In the genomic region with DNA sequence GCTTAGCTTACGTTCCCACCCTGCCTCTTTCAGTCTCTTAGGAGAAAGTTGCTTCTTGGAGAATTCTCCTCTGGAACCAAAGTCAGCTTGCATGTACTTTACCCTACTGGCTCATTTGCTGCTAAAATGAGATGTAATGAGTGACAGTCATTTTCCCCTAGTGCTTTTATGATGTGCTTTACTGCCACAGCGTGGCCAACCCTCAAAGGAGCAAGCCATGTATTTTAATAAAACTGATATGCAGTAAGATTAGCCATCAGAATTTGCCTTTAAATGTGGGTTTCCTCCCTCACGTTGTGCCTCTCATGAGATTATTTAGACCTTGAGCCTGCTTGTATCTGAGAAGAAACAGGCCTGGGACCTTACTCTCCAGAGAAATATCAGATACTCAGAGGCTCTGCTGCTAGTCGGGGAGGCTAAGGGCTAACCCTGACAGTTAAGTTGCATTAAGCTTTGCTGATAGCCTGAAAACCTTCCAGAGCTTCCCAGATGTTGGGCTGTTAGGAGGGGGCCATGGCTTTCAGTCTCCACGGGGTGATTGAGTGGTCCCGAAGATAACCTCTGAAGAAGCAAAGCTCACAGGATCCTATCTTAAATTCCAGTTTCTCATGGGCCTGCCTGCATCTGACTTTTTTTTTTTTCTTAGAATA, we compare ENCODE assay signal across 13 mouse cellular contexts. TPM values are rescaled to one million over a fixed set of nuclear protein-coding genes. Genes with fewer than 3 reads are reported as not detected.
DNase-seq lines count a peak whose midpoint lies in the region; ATAC-seq and TF ChIP-seq lines count a peak whose summit lies in the region.
"Had no signal": no experiment of that assay in that cellular context is flagged by ENCODE, and none has a peak within 500 bp of the region (broad histone marks: within the 10 kb centered on the region; RNA-seq: fewer than 3 reads in every experiment).

No protein-coding gene starts in this region.

- DNase-seq in gastrocnemius, adult 2 months, result no peak
- no peak for DNase-seq in gastrocnemius, postnatal 10 days
- peak; percentile 60 for DNase-seq in lung, embryonic 14.5 days
- no peak for DNase-seq in lung, postnatal 4 days
- DNase-seq in intestine, embryonic 14.5 days (ENCODE audit: low spot score), result no peak
- no peak for DNase-seq in T-cell, adult 2 months (ENCODE audit: low spot score)
- DNase-seq in right cerebral cortex, adult 18-20 months, result no peak
- DNase-seq: B cell, adult 2 months; lung, adult 2 months had no signal

- peak; percentile 59 for TF ChIP-seq CTCF in gastrocnemius, adult 2 months (IDR thresholded peaks at IDR 0.05)
- TF ChIP-seq CTCF in lung, embryonic 14.5 days (IDR thresholded peaks at IDR 0.05; ENCODE audit: low read depth), result peak; percentile 55

- H3K36me3 ChIP-seq in lung, embryonic 14.5 days (ENCODE audit: insufficient read depth), result no peaks in the 10 kb centered on the region
- H3K36me3 ChIP-seq in intestine, embryonic 14.5 days (ENCODE audit: control insufficient read depth, insufficient read depth, low read length), result no peaks in the 10 kb centered on the region
- H3K36me3 ChIP-seq in stomach, embryonic 15.5 days, result no peaks in the 10 kb centered on the region
- H3K36me3 ChIP-seq: embryonic facial prominence, embryonic 12.5 days; hindbrain, embryonic 15.5 days had no signal

- 23% methylated on average over 6 of the region's 6 CpGs for WGBS in lung, embryonic 14.5 days
- WGBS in intestine, embryonic 14.5 days, result 22% methylated on average over 6 of the region's 6 CpGs
- 35% methylated on average over 6 of the region's 6 CpGs for WGBS in stomach, embryonic 15.5 days

- no peaks in the 10 kb centered on the region for H3K27me3 ChIP-seq in lung, embryonic 14.5 days (ENCODE audit: insufficient read depth, low read length)
- no peaks in the 10 kb centered on the region for H3K27me3 ChIP-seq in intestine, embryonic 14.5 days (replicated peaks; ENCODE audit: control insufficient read depth, insufficient read depth, low read length)
- H3K27me3 ChIP-seq in stomach, embryonic 15.5 days (replicated peaks), result no peaks in the 10 kb centered on the region
- H3K27me3 ChIP-seq: embryonic facial prominence, embryonic 12.5 days; hindbrain, embryonic 15.5 days had no signal

- ATAC-seq in lung, embryonic 14.5 days (ENCODE audit: insufficient read depth), result no peak
- 0 out of 2 replicates have a peak, but pooled peaks have one; percentile 37 for ATAC-seq in intestine, embryonic 14.5 days (replicated peaks; ENCODE audit: low FRiP score, low TSS enrichment, low read depth)
- ATAC-seq in stomach, embryonic 15.5 days (ENCODE audit: insufficient read depth, low FRiP score, low read depth), result no peak

- H3K9ac ChIP-seq in lung, embryonic 14.5 days, result no peak overlapping the region
- no peak overlapping the region for H3K9ac ChIP-seq in intestine, embryonic 14.5 days (ENCODE audit: low read length)
- H3K9ac ChIP-seq in stomach, embryonic 15.5 days, result no peak overlapping the region
- H3K9ac ChIP-seq: embryonic facial prominence, embryonic 12.5 days; hindbrain, embryonic 15.5 days had no signal

- H3K27ac ChIP-seq in gastrocnemius, adult 2 months, result peak overlapping the region; percentile 54
- H3K27ac ChIP-seq in lung, embryonic 14.5 days (ENCODE audit: low read depth), result no peak overlapping the region
- no peak overlapping the region; the same call in 1 of the 2 replicates for H3K27ac ChIP-seq in intestine, embryonic 14.5 days (ENCODE audit: low read depth)
- 0 out of 2 replicates have a peak overlapping the region, but pooled peaks have one; percentile 3 for H3K27ac ChIP-seq in stomach, embryonic 15.5 days
- H3K27ac ChIP-seq: embryonic facial prominence, embryonic 12.5 days; hindbrain, embryonic 15.5 days had no signal

- H3K4me2 ChIP-seq in lung, embryonic 14.5 days, result no peak overlapping the region
- no peak overlapping the region for H3K4me2 ChIP-seq in intestine, embryonic 14.5 days (ENCODE audit: low read length)
- no peak overlapping the region for H3K4me2 ChIP-seq in stomach, embryonic 15.5 days
- H3K4me2 ChIP-seq: embryonic facial prominence, embryonic 12.5 days; hindbrain, embryonic 15.5 days had no signal

- intact Hi-C loops in gastrocnemius, adult 2 months (cut with DNase I), result no loop called here

- no peak overlapping the region for H3K4me3 ChIP-seq in gastrocnemius, adult 2 months
- H3K4me3 ChIP-seq in lung, embryonic 14.5 days (ENCODE audit: low read depth, low read length), result no peak overlapping the region
- no peak overlapping the region for H3K4me3 ChIP-seq in intestine, embryonic 14.5 days (ENCODE audit: low read depth, low read length)
- H3K4me3 ChIP-seq in stomach, embryonic 15.5 days (replicated peaks), result no peak overlapping the region
- H3K4me3 ChIP-seq: embryonic facial prominence, embryonic 12.5 days; hindbrain, embryonic 15.5 days had no signal

- no peaks in the 10 kb centered on the region for H3K9me3 ChIP-seq in lung, embryonic 14.5 days (ENCODE audit: low read depth, low read length)
- H3K9me3 ChIP-seq in intestine, embryonic 14.5 days (ENCODE audit: control insufficient read depth, low read length), result no peaks in the 10 kb centered on the region
- H3K9me3 ChIP-seq in stomach, embryonic 15.5 days, result no peaks in the 10 kb centered on the region
- H3K9me3 ChIP-seq: embryonic facial prominence, embryonic 12.5 days; hindbrain, embryonic 15.5 days had no signal

- no peaks in the 10 kb centered on the region for H3K4me1 ChIP-seq in lung, embryonic 14.5 days (ENCODE audit: insufficient read depth)
- H3K4me1 ChIP-seq in intestine, embryonic 14.5 days (replicated peaks; ENCODE audit: control insufficient read depth, insufficient read depth, low read length), result peaks cover 15% of the 10 kb centered on the region; the same call in 1 of the 2 replicates
- peaks cover 21% of the 10 kb centered on the region; the same call in 1 of the 2 replicates for H3K4me1 ChIP-seq in stomach, embryonic 15.5 days
- H3K4me1 ChIP-seq: hindbrain, embryonic 15.5 days had no signal

RNA-seq across cellular contexts. Expression of a gene that starts 7.7 kb away (rescaled TPM):
- total RNA-seq in gastrocnemius, adult 2 months (2021), result not detected
- total RNA-seq in gastrocnemius, postnatal 10 days (2021), result not detected
- polyA plus RNA-seq in lung, embryonic 14.5 days (2014; fragmentation: Nextera tagmentation; extraction: Ambion mirVana), result 0.21 and 0.39 TPM in 2 replicates
- 0.24 and 0.34 TPM in 2 replicates for polyA plus RNA-seq in intestine, embryonic 14.5 days (2014; fragmentation: Nextera tagmentation; extraction: Ambion mirVana)
- 0.12 and 0.18 TPM in 2 replicates for polyA plus RNA-seq in stomach, embryonic 15.5 days (2015; fragmentation: Nextera tagmentation; extraction: Ambion mirVana)
- total RNA-seq: layer of hippocampus, postnatal 14 days had no signal
- polyA plus RNA-seq: lung, adult 2 months had no signal

Comparison
In these comparisons a context has a peak if more than half of its experiments do, and no peak if none do; other contexts are left out.
1. H3K27ac ChIP-seq: peak in gastrocnemius, adult 2 months (single experiment) and stomach, embryonic 15.5 days (single experiment); none in lung, embryonic 14.5 days (single experiment) and intestine, embryonic 14.5 days (single experiment).